Mouse (Mus musculus) myocyte (in vitro differentiated cells): ENCODE results near the gene Artn. TPM values are rescaled to one million over a fixed set of nuclear protein-coding genes. Genes with fewer than 3 reads are reported as not detected.

Experiments used
- H3K27me3 ChIP-seq: one replicate; pipeline ENCODE4 v1.6.1; 2011; ENCODE audit not compliant: control insufficient read depth, insufficient read depth, insufficient read length
- H3K36me3 ChIP-seq: one replicate; pipeline ENCODE4 v1.6.1; 2011; ENCODE audit not compliant: control insufficient read depth, insufficient read depth
- H3K4me2 ChIP-seq: one replicate; pipeline ENCODE4 v1.6.1; 2011; ENCODE audit warnings: low read depth, control low read depth
- H3K4me3 ChIP-seq: one replicate; pipeline ENCODE4 v1.5.1; 2011; ENCODE audit warnings: mild to moderate bottlenecking, control low read depth, moderate library complexity
- H3K79me2 ChIP-seq: one replicate; pipeline ENCODE4 v1.6.1; 2011; ENCODE audit not compliant: control insufficient read depth, insufficient read depth
- H3ac ChIP-seq: one replicate; pipeline ENCODE4 v1.6.1; 2011; ENCODE audit not compliant: control insufficient read depth, insufficient read length
- CEBPB ChIP-seq: IDR thresholded peaks from 2 replicates; pipeline ENCODE4 v1.6.1; 2011; ENCODE audit warnings: mild to moderate bottlenecking, moderate library complexity; ENCODE audit not compliant: poor library complexity, insufficient read depth, severe bottlenecking
- E2F4 ChIP-seq: IDR thresholded peaks from one replicate; pipeline ENCODE4 v1.6.1; 2011; ENCODE audit warnings: mild to moderate bottlenecking, control low read depth, moderate library complexity; ENCODE audit not compliant: insufficient read depth
- MAX ChIP-seq: IDR thresholded peaks from one replicate; pipeline ENCODE4 v1.6.1; 2011; ENCODE audit warnings: low read depth, mild to moderate bottlenecking, control low read depth
- MYOD1 ChIP-seq, 3 experiments: IDR thresholded peaks; one replicate each; pipeline ENCODE4 v1.6.1; 2011; ENCODE audit warnings: control low read depth in 2 of 3, low read depth in 2 of 3, mild to moderate bottlenecking in 2 of 3, moderate library complexity in 1 of 3; ENCODE audit not compliant: insufficient read length in 2 of 3, control insufficient read depth in 1 of 3
- MYOG ChIP-seq, 3 experiments: IDR thresholded peaks; one replicate each; pipeline ENCODE4 v1.6.1; 2011; ENCODE audit warnings: control low read depth in 2 of 3, low read depth in 2 of 3, mild to moderate bottlenecking in 2 of 3; ENCODE audit not compliant: insufficient read length in 2 of 3, control insufficient read depth in 1 of 3, insufficient read depth in 1 of 3
- POLR2A ChIP-seq: IDR thresholded peaks from one replicate; pipeline ENCODE4 v1.6.1; 2011; ENCODE audit warnings: low read depth, mild to moderate bottlenecking, control low read depth, moderate library complexity; ENCODE audit not compliant: insufficient read length
- POLR2AphosphoS2 ChIP-seq: IDR thresholded peaks from one replicate; pipeline ENCODE4 v1.6.1; 2011; ENCODE audit warnings: low read depth, control low read depth; ENCODE audit not compliant: insufficient read length
- REST ChIP-seq: IDR thresholded peaks from one replicate; pipeline ENCODE4 v1.6.1; 2011; ENCODE audit warnings: mild to moderate bottlenecking, control low read depth, moderate library complexity; ENCODE audit not compliant: insufficient read depth, insufficient read length
- SRF ChIP-seq: IDR thresholded peaks from one replicate; pipeline ENCODE4 v1.6.1; 2011; ENCODE audit warnings: low read depth; ENCODE audit not compliant: control insufficient read depth, insufficient read length
- TCF12 ChIP-seq: IDR thresholded peaks from one replicate; pipeline ENCODE4 v1.6.1; 2011; ENCODE audit warnings: mild to moderate bottlenecking, control low read depth; ENCODE audit not compliant: poor library complexity, insufficient read depth, severe bottlenecking
- TCF3 ChIP-seq: IDR thresholded peaks from one replicate; pipeline ENCODE4 v1.6.1; 2011; ENCODE audit warnings: low read depth, control low read depth; ENCODE audit not compliant: insufficient read length
- USF1 ChIP-seq: IDR thresholded peaks from one replicate; pipeline ENCODE4 v1.6.1; 2011; ENCODE audit warnings: low read depth, mild to moderate bottlenecking, control low read depth, moderate library complexity
- polyA plus RNA-seq: library from polyadenylated mRNA; unstranded; fragments of >200 nt; fragmentation: generic; extraction: Trizol; gene quantifications from one replicate; pipeline ENCODE4 v1.2.1, GENCODE M21; 2012; ENCODE audit warnings: missing spikeins

The Artn gene
- polyA plus RNA-seq, 1 experiment = 15.9 TPM

DNA sequence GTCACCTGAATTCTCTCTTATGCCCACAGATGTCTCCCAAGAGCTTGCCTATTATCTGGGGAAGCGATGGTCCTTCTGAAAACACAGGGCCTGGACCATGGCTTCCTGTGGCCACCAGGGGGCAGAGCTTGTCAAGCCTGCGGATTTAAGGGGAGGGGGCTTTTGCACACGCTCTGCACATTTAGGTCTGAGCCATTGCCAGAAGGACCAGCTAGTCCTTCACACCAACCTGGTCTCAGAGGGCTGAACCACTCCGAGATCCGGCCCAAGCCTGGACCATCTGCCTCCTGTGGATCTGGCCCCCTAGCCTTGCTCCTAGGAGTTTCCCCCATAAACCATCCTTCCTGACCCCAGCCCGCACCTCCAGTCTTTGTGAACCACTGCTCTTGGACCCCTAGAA lies 1.3 kb downstream of the Artn start:
- peak overlapping the region; percentile 77 for H3K4me2 ChIP-seq
- no peak for TF ChIP-seq E2F4
- no peak for TF ChIP-seq MAX
- TF ChIP-seq POLR2A = no peak
- TF ChIP-seq TCF12 = no peak
- TF ChIP-seq MYOG (IDR thresholded peaks at IDR 0.05; ENCODE audit: control insufficient read depth in 1 of 3, insufficient read depth in 1 of 3, insufficient read length in 2 of 3, low read depth in 2 of 3) = no peak
- TF ChIP-seq MYOD1 (IDR thresholded peaks at IDR 0.05; ENCODE audit: control insufficient read depth in 1 of 3, insufficient read length in 2 of 3, low read depth in 2 of 3) = no peak
- no peak for TF ChIP-seq TCF3
- no peaks in the 10 kb centered on the region for H3K27me3 ChIP-seq
- H3K4me3 ChIP-seq = peak overlapping the region; percentile 35
- H3K79me2 ChIP-seq = no peaks in the 10 kb centered on the region
- H3K36me3 ChIP-seq = no peaks in the 10 kb centered on the region
- H3ac ChIP-seq = no peak overlapping the region

DNA sequence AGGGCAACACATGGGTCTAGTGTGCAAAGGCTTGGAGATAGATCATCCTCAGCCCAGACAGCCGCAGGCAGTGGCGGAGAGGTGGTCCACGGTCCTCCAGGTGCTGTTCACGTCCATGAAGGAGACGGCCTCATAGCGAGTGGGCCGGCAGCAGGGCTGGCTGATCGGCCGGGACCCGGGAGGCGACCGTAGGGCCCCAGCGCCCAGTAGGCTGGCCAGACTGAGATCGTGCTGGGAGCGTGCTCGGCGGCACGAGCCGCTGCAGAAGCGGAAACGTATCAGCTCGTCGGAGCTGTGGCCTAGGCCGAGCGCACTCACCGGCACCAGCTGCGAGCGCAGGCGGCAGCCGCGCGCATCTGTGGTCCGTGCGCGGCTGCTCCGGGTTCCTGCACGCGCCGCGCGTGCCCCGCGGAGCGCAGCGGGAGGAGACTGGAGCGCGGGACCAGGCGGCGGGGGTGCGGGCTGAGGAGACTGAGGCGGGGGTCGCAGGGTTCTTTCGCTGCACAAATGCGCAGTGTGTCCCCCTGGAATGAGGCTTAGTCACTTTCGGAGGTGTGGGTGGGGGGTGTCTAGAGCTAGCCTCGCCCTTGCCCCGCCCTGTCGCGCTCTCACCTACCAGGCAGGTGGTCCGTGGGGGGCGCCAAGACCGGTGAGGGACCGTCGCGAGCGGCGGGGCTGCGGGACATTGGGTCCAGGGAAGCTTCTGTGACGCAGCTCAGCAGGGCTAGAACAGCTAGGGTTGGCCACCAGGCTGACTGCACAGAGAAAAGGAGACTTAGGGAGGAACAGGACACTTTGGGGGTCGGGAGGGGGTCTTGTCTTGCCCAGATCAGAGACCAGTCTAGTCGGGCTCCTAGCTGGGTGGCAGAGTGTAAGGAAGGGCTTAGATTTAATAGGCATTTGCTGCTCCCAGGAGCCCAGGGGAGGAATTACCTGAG lies 2.7 kb downstream of the Artn start:
- no peak overlapping the region for H3K4me3 ChIP-seq
- no peak overlapping the region for H3ac ChIP-seq
- TF ChIP-seq MYOD1 (IDR thresholded peaks at IDR 0.05; ENCODE audit: control insufficient read depth in 1 of 3, insufficient read length in 2 of 3, low read depth in 2 of 3) (no peak), CEBPB (no peak), REST (no peak)
- no peaks in the 10 kb centered on the region for H3K79me2 ChIP-seq
- no peaks in the 10 kb centered on the region for H3K27me3 ChIP-seq
- no peak overlapping the region for H3K4me2 ChIP-seq
- H3K36me3 ChIP-seq = no peaks in the 10 kb centered on the region

DNA sequence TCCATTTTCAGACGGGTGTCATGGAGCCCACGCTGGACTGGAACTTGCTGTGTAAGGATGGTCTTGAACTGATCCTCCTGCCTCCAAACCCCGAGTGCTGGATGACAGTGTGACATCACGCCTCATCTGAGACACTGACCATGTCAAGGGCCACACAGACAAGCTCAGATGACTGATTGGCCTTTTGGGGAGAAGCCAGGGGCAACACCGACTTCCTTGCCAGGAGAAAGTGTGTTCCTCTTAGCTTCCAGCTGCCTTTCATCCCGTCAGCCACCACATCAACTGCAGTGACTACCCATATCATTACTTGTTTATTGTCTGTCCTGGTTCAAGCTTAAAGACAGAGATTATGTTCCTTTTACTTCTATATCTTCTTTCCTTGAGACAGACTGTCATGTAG lies 4.6 kb downstream of the Artn start:
- Histone ChIP-seq H3K79me2 (no peaks in the 10 kb centered on the region), H3K27me3 (no peaks in the 10 kb centered on the region), H3K4me2 (no peak overlapping the region), H3K4me3 (no peak overlapping the region), H3ac (no peak overlapping the region), H3K36me3 (no peaks in the 10 kb centered on the region)
- TF ChIP-seq E2F4 (no peak), POLR2AphosphoS2 (peak; percentile 29)

DNA sequence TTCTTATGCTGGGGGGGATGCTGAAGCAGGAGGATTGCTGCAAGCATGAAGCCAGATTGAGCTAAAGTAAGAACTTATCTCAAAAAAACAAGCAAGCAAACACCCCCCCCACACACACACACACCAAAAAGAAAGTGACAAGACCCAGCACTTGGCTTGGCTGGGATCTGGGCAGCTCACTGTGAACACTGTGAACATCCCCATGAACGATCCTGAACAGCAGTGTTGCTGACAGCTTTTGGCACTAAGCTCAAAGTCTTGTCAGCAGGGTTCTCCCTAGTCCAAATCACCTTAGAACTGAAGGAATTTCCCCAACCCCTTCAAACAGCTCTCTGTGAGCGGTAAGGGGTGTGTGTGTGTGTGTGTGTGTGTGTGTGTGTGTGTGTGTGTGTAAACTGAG lies 6.1 kb downstream of the Artn start:
- Histone ChIP-seq H3K27me3 (no peaks in the 10 kb centered on the region), H3K4me3 (no peak overlapping the region), H3K36me3 (no peaks in the 10 kb centered on the region), H3ac (no peak overlapping the region), H3K79me2 (no peaks in the 10 kb centered on the region), H3K4me2 (no peak overlapping the region)
- TF ChIP-seq REST (no peak), POLR2AphosphoS2 (no peak), TCF12 (no peak), TCF3 (no peak), MYOD1 (IDR thresholded peaks at IDR 0.05; ENCODE audit: control insufficient read depth in 1 of 3, insufficient read length in 2 of 3, low read depth in 2 of 3) (no peak), POLR2A (no peak), MAX (no peak), E2F4 (no peak), USF1 (no peak), MYOG (IDR thresholded peaks at IDR 0.05; ENCODE audit: control insufficient read depth in 1 of 3, insufficient read depth in 1 of 3, insufficient read length in 2 of 3, low read depth in 2 of 3) (no peak), CEBPB (no peak), SRF (no peak)

GRCm38 (mm10) chr4:117921358-117921757 lies 8.2 kb downstream of the Artn start:
- Histone ChIP-seq H3K79me2 (no peaks in the 10 kb centered on the region), H3ac (no peak overlapping the region), H3K27me3 (no peaks in the 10 kb centered on the region), H3K36me3 (no peaks in the 10 kb centered on the region), H3K4me2 (no peak overlapping the region), H3K4me3 (no peak overlapping the region)
- TF ChIP-seq REST (no peak), POLR2A (no peak), E2F4 (no peak), MYOD1 (IDR thresholded peaks at IDR 0.05; ENCODE audit: control insufficient read depth in 1 of 3, insufficient read length in 2 of 3, low read depth in 2 of 3) (no peak), POLR2AphosphoS2 (no peak), MYOG (IDR thresholded peaks at IDR 0.05; ENCODE audit: control insufficient read depth in 1 of 3, insufficient read depth in 1 of 3, insufficient read length in 2 of 3, low read depth in 2 of 3) (no peak), MAX (no peak), TCF12 (no peak), USF1 (no peak), CEBPB (no peak), TCF3 (no peak), SRF (no peak)
